Mouse (Mus musculus) ZHBTc4 (cell line): ENCODE measurements at regions not wholly inside any gene's neighbourhood (a gene's known extent, or its start where the extent isn't known, plus 50 kb on each side); places are given as distances from the start of the nearest gene placed in this dataset.

Experiments
- DNase-seq: peaks from one replicate; pipeline ENCODE4 v3.0.0-alpha.2; 2011; ENCODE audit warnings: low read depth, low spot score

- no peak for DNase-seq
Measured at GRCm38 (mm10) chr2:134126988-134127387, 427.2 kb downstream of the Hao1 start.

- peak; percentile 36 for DNase-seq
Measured at GRCm38 (mm10) chr2:134107286-134107685, 446.9 kb downstream of the Hao1 start.

- DNase-seq, result peak; percentile 47
Measured at GRCm38 (mm10) chr2:134088374-134088773, 465.8 kb downstream of the Hao1 start.

- DNase-seq, result no peak
Measured at GRCm38 (mm10) chr2:134080148-134080547, 474.0 kb downstream of the Hao1 start.

GRCm38 (mm10) chr2:134077953-134078352, 476.2 kb downstream of the Hao1 start:
- no peak for DNase-seq

- DNase-seq, result no peak
Measured at GRCm38 (mm10) chr2:134067910-134068335, 486.2 kb downstream of the Hao1 start.

GRCm38 (mm10) chr2:134067404-134067803, 486.8 kb downstream of the Hao1 start:
- DNase-seq, result no peak

- no peak for DNase-seq
Measured at GRCm38 (mm10) chr2:134059916-134060618, 494.1 kb downstream of the Hao1 start.

GRCm38 (mm10) chr2:134036359-134036874, 484.5 kb downstream of the Bmp2 start:
- DNase-seq, result no peak

GRCm38 (mm10) chr2:134029631-134030414, 477.9 kb downstream of the Bmp2 start:
- DNase-seq, result peak; percentile 32

GRCm38 (mm10) chr2:134029153-134029552, 477.2 kb downstream of the Bmp2 start:
- no peak for DNase-seq

GRCm38 (mm10) chr2:134017109-134017508, 465.1 kb downstream of the Bmp2 start:
- DNase-seq, result peak; percentile 27

GRCm38 (mm10) chr2:134003146-134003545, 451.2 kb downstream of the Bmp2 start:
- DNase-seq, result no peak

GRCm38 (mm10) chr2:133994742-133995141, 442.8 kb downstream of the Bmp2 start:
- no peak for DNase-seq

GRCm38 (mm10) chr2:133994337-133994736, 442.4 kb downstream of the Bmp2 start:
- DNase-seq, result no peak

GRCm38 (mm10) chr2:133987671-133988070, 435.7 kb downstream of the Bmp2 start:
- DNase-seq, result no peak
